Mouse (Mus musculus) retina, postnatal 7 days (tissue): ENCODE measurements around the gene Eif2b4.
"Not testable (repeated sequence)": the region's sequence is repeated elsewhere in the genome, so short reads cannot be mapped to it uniquely, and the experiment has no call there.

ENCODE experiments used
- DNase-seq: peaks from one replicate; pipeline ENCODE4 v3.0.0-alpha.2; 2012; ENCODE audit warnings: low read depth, low spot score

Eif2b4 gene

DNA sequence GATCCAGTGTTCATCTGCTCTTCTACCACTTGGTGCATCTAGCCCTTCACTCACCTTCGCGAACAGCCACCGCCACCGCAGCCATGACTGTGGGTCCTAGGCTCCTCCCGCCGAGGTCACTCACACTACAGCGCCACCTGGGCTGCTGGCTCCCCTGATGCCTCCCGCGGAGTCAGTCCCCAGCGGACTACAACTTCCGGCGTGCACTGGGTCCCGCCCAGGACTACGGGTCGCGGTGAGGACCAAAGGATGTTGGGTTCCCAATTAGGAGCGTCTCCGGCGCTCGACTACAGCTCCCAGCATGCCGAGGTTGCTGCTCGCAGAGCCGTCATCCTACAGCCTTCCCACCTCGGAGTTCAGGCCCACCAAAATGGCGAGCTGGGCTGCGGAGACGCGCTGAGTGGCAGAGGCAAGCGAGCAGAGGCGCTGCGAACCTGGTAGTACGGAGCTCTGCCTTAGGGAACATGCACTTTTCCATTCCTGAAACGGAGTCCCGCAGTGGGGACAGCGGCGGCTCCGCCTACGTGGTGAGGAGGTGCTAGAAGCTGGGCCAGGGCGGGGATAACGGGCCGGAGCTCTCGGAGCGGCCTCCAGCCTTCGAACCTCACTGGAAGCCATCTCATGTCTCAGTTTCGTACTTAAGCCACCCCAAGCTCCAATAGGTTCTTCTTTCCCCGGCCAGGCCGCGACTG is at the start of gene Eif2b4, which contains the start of gene Snx17:
TSS of gene Eif2b4 (minus strand) at position 492 of the 692 bp plus-strand sequence.
TSS of gene Snx17 (plus strand) at position 289 of the 692 bp plus-strand sequence.
- peak; percentile 99 for DNase-seq

DNA sequence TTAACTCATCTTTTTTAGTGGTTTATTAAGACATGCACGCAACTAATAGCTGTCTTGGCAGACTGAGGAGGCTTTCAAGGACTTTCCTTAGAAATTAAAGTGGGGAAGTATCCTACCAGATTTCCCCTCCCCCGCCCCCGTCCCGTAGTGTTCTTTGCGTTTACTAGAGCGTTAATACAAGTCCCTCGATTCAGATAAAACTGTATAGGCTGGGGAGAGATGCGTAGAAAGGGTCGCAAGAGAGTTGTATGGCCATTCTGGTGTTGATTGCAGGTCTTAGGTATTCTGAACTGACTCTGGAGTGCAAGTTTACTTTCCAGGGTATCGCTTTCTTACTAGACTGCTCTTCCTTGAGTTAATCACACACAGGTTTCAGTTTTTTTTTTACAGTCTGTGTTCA is 49.0 kb upstream of the Eif2b4 start:
- DNase-seq, result no peak

DNA sequence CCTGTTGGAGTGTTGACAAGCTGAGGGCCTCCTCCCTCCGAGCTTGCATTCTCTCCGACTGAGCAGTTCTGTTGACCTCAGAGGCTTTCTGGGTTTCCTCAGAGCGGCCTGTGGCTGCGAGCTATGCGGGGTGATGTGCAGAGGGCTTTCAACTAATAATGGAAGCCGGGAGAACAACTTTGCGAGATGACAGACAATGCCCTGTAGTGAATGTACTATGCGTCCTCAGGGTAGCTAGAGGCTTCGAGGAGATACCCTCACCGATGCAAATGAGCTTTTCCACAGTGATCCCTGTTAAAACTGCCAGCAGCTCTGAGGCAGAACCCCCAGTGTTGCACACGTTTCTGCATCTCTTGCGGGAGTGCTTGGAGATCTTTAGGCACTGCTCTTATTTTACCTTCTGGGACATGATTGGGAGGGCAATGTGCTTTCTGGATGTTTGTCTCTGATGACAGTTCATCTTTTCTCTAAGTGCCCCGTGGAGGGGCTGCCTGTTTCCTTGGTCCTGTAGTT is 48.3 kb upstream of the Eif2b4 start:
- no peak for DNase-seq

DNA sequence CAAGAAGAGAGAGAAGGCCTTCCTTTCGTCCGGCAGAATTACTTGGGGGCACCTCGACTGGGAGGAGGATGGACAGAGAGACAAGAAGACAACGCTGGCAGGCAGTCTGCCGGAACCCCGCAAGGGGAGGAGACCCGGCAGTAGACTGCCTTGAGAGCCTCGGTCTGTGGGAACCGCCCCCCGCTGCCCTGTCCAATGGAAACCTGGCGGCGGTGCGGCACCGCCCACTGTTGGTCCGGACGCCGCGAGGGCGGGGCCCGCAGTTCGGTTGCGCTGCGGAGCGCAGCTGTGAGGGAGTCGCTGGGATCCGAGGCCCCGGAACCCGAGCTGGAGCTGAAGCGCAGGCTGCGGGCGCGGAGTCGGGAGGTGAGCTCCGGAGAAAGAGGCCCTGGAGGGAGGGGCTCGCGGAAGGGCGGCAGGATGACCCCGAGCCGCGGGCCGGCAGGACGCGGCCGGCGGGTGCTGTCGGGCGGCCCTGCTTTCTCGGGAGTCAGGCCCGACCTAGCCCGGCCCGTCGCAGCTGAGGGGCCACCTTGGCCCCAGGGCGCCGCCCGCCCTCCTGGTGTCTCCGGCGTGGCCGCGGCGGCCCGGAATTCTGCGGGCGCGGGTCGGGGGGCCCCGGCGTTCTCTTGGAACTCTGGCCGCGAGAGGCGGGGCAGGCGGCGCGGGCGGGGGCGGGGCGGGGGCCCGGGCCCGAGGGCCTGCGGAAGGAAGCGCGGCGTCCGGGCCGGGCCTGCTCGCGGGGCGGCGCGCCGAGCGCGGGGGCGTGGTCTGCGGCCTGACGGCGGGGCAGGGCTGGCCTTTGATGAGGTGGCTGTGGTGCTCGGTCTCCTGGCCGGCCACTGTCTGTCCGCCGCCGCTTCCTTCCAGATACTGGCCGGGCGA is 47.6 kb upstream of the Eif2b4 start, which contains the start of the genes Nrbp1 and Gm9970:
TSS of gene Nrbp1 (plus strand) at position 228 of the 885 bp plus-strand sequence.
TSS of gene Gm9970 (minus strand) at position 596 of the 885 bp plus-strand sequence.
- DNase-seq, result peak; percentile 87

DNA sequence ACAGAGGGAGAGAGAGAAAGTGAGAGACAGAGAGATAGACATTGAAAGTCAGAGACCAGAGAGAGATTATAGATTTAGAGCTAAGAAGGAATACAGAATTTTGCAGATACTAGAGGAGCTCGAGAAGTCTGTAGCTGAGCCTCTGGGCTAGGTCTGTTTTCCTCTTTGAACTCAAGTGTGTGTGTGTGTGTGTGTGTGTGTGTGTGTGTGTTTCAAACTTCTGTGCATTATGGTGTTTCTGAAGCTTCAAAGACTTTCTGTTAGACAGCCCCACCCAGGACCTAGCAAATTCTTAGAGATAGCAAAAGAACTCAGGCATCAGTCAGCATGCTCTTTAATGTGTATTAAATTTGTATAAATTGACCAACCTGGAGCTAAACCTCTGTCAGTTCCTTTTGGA is 33.4 kb upstream of the Eif2b4 start:
- DNase-seq, result no peak

DNA sequence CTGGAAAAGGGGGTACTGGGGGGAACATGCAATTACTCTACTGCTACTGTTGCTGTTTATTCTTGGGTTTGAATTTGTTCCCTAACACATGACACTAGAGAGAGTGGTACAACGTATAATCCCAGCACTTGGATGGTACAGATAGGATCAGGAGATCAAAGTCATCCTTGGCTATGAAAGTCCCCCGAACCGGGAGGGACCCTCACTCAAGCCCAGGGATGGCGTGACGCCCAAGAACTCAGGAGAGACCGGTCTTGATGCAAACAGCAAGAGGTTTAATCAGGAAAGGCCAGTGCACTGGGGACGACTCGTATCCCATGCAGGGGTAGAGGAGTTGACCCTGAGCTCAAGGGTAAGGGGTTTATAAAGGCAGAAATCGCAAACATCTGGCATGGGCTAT is 29.5 kb upstream of the Eif2b4 start:
- no peak for DNase-seq

DNA sequence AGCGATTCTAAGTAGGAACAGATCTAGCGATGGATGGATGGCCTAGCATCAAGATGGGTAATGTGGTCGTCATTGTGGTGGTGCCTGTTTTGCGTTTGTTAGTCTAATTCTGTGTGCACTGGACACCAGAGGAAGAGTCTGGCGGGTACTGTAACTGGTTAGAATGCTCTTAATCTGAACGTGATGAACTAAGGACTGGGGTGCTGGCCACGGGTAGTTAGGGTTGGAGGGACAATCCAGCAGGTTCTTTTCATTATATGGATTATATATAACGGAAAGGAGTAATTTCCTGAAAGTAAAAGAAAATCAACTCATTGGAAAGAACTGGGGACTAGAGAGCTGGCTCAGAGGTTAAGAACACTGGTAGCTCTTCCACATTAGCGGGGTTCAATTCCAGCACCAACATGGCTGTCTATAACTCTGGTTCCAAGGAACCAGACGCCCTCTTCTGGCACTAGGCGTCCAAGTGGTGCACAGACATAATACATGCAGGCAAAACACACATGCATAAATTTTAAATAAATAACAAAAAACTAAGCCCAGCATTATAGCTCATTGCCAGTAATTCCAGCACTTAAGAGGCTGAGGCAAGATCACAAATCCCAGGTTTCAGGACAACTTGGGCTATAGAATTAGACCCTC is 28.2 kb upstream of the Eif2b4 start:
- DNase-seq, result no peak

DNA sequence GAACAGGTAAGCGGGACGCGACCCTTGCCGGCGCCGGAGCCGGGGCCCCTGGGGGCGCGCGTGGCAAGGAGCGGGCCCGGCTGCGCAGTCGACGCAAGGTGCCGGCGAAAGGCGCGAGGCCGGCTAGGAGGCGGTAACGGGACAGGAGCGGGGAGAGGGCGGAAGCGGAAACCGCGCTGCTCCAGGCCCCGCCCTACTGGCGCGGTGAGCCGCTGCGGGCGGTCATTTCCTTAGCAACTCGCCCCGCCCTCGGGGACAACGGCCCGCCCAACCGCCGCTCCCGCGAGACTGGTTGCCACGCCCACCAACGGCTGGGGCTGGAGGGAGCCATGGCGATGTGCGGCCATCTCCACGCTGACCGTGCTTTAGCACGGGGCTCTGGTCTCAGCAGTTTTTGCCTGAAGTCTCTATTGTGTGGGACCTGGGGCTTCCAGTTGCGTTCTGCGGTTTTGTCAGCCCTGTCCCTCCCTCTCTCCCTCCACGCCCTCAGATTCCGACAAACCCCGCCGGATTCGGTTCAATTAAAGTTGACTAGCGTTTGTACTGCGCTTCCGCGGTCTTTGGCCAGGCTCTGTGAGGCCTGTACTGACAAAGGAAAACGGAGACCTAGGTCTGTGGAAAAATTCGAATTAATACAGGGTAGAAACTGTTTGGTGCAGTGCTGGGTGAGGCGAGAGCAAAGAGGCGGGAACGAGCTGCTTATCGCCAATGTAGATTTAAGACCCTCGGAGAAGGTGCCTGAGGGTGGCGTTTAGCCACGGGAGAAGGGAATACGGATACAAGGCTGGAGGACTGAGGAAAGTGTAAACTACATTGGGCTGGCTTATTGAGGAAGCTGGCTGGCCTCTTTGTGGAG is 27.4 kb upstream of the Eif2b4 start, which contains the start of gene Ppm1g:
TSS of gene Ppm1g (minus strand) at position 240 of the 856 bp plus-strand sequence.
- peak; percentile 93 for DNase-seq

DNA sequence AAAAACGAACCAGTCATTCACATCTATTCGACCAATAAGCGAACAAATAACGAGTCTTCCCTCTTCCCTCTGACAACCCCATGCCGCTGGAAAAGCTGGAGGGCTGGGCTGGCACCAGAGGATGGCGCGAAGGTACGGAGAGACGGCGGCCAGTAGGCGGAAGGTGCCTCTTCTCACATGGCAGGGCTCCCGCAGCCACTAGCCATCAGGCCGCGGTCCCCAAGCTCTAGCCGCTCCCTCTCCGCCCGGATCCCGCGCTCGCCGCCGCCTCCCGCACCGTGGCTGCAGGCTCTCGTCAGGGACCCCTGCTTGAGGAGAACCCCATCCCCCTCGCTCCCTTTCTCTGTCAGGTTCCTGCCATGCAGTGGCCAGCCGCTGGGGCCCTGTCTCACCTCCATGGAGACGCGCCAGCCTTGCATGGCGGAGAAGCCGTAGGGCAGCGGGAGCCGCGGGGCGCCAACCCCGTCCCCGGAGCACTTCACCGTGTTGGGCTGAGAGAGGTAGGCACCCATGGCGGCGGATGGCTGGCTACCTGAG is 26.7 kb upstream of the Eif2b4 start:
- no peak for DNase-seq

DNA sequence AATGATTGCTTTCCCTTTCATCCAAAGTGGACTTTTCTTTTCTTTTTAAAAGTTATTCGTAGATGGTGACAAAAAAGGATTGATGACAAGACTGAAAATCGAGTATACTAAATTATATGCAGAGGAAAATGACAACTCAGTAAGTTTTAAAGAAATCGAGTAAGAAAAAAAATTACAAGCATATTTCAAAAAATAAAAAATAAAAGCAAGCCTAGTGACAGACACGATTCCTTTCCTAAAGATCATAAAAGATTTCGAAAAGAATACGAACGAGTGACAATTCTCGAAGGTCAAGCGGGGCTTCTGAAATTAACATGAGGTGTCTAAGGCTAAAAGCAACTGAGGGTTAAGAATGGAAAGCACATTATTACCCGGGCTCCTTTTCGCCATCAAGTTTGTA is 26.2 kb upstream of the Eif2b4 start:
- DNase-seq, result no peak

DNA sequence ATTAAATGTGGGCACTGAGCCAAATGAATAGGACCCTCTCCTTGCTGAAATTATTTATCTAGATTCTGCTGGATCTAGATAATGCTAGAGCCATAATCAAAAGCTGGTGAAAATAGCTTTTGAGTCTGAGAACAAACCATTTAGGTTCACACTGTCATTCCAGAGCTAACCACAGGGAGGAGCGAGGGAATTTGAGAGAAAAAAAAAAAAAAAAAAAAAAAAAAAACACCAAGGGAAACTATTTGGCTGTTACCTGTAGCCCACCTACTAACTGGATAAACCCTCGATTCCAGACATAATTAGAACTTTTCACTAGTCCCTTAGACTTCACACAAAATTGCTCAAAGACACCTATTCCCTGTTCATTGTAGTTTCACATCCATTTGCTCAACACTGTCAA is 25.8 kb upstream of the Eif2b4 start:
- DNase-seq, result no peak

DNA sequence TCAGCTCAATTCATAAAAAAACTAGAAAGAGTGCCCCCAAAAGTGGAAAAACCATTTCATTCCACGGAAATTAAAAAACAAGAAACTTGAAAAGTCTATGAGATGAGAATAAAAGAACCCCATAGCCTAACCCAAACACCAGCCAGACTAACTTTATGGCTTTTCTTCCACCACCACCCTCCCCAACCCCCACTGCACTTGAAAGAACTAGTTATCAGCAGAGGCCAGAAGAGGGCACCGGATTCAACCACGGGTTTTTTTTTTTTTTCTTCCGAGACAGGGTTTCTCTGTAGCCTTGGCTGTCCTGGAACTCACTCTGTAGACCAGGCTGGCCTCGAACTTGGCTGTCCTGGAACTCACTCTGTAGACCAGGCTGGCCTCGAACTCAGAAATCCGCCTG is 25.1 kb upstream of the Eif2b4 start:
- no peak for DNase-seq

DNA sequence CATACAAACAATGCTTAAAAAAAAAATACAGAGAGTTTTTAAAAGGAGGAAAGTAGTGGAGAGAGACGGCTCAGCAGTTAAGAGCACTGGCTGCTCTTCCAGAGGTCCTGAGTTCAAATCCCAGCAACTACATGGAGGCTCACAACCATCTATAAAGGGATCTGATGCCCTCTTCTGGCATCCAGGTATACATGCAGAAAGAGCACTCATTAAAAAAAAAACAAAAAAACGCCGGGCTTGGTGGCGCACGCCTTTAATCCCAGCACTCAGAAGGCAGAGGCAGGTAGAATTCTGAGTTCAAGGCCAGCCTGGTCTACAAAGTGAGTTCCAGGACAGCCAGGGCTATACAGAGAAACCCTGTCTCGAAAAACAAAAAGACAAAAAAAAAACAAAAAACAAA is 23.3 kb upstream of the Eif2b4 start:
- DNase-seq, result not testable (repeated sequence)

DNA sequence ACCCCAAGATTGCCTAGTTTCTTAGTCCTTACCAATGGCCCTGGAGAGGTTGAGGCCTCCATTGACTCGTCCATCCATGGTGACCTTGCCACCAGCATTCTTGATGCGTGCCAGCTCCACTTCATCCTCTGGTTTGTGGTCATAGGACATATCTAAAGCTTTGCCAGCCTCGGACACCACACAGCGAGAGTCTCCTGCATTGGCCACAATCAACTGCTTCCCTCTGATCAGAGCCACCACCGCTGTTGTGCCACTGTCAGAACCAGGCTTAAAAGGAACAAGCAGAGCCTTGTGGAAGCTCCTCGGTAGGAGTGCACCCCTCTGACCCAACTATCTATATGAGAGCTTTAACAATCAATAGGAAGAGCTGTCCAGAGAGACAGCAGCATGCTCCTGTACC is 11.2 kb upstream of the Eif2b4 start:
- DNase-seq, result no peak

DNA sequence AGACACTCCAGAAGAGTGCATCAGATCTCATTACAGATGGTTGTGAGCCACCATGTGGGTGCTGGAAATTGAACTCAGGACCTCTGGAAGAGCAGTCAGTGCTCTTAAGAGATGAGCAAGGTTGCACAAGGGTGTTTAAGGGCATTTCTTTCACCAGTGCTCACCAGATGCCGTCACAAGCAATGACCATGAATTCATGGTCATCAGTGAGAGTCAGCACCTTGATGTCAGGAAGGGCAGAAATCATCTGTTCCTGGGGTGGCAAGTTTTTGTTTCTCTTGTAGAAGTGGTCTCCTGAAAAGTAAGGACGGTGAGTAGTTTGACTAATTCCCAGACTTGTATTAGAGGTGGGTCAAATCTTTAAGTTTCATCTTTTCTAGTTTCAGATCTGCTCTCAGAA is 10.6 kb upstream of the Eif2b4 start:
- no peak for DNase-seq

DNA sequence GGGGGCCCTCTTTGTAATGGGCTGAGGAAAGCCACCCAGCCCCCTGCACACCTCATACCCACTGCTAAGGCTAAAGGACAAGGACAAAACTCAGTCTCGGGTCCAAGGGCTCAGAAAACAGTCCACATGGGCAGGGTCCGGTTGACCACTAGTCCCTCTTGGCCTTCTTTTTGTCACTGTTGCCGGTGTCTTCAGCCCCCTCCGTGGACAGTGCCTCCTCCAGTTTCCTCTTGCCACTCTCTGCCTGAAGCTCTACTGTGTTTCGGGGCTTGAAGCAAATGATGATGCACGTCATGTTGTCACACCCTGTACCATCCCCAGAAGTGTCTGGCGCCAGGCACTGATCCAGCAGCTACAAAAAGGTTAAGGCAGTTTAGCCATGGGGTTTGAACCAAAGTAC is 9.7 kb upstream of the Eif2b4 start:
- DNase-seq, result no peak

DNA sequence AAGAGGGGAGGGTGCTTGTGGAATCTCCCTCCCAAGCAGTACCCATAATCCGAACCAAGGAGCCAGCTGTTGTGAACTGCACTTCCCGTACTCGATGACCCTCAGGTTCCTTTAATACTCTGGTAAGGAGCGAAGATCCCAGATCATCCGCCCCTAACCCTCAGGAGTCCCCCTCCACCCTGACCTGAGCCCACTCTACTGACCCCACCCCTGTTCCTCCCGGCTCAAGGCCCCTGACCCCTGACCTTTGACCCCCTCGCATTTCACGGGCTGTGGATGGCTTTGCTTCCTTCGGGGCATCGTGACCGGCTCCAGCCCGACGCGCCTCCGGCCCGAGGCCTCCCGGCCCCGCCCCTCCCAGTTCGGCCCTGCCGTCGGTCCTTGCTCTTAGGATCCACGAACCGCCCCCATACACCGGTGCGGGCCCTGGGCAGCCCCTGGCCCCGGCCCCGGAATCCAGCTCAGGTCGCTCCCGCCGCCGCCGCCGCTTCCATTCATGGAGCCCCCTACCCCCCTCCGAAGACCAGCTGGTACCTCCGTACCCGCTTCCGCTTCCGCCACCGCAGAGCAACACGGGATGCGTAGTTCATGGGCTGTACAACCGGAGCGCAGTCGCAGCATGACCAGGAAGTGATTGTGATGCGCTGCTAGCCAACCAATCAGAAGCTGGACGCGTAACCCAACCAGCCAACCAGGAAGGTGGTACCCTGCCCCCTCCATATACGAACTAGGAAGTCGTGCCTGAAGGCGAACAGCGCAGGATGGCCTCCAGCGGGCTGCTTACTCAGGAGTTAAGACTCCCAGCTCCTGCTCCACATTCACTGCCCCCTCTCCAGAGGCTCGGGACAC is 8.7 kb upstream of the Eif2b4 start, which contains the start of gene Zfp513:
TSS of gene Zfp513 (minus strand) at position 562 of the 849 bp plus-strand sequence.
- peak; percentile 95 for DNase-seq

DNA sequence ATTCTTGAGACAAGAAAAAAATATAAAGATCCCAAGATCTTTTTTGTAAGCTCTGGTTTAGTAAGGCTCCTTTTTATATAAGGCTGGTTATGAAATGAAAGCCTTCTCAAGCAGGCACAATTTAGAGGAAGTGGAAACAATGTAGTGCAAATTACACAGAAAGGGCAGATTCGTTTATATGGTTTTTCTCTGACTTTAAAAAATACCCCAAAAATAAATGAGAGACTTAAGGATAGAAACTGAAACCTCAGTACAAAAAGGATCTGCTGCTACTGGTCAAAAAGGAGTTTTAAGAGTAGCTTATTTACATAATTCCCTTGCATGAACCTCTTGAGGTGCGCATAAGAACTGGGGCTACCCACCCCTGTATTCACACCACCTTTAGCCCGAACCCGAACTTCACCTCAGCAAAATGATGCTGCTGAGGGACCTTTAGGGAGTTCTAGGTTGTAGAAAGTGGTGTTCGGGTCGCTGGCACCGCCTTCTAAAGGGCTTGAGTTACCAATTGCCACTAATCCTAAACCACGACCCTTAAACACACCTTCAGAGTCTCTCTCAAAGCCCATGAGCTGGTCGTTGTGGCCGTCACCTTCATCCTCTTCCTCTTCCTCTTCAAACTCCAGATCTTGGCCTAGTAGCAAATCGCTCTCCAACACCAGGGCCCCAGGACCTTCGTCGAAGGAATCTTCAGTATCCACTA is 8.0 kb upstream of the Eif2b4 start:
- no peak for DNase-seq

DNA sequence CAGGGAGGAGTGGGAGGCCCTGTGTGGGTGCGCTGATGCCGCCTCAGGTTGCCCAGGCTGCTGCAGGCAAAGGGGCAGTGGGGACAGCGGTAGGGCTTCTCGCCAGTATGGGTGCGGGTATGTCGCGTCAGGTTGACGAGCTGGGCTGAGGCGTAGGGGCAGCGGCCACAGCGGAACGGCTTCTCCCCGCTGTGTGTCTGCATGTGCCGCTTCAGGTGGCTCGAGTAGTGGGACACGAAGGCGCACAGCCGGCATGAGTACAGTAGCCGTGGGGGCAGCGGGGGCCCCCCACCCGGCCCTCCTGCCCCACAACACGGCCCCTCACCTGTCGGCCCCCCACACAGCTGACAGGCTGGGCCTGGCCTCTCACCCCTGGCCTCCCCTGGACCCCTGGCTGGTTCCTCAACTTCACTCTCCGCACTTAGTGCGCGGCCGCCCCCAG is 7.1 kb upstream of the Eif2b4 start:
- no peak for DNase-seq
